Mouse (Mus musculus): Measurements from ENCODE around the gene Safb. TPM values are rescaled to one million over a fixed set of nuclear protein-coding genes. Genes with fewer than 3 reads are reported as not detected.
A peak's percentile ranks its signal among the peaks of the same experiment; 100 is the strongest.

The Safb gene
- polyA plus RNA-seq, 2 experiments: 22.1 to 47.3 TPM

DNA sequence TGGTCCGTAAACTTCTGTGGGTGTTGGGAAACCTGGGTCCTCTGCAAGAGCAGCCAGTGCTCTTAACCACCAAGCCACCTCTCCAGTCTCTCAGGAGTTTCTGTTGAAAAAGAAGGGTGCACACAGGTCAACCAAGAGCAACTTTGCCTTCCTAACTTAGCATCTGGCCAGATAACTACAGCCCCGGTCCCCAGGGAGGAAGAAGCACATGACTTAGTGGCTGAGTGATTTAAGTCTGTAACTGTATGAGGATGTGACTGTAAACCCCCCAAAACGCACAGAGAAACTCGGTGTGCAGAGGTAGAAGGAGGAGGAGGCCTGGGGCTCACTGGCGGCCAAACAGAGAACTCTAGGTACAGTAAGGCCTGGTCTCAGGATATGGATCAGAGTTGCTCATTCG is 49.4 kb downstream of the Safb start:
- Histone ChIP-seq H3K9ac (replicated peaks) (no peak overlapping the region), H3K4me1 (replicated peaks; ENCODE audit: control insufficient read depth in 2 of 2, insufficient read depth in 2 of 2, low read length in 1 of 2) (no peaks in the 10 kb centered on the region), H3K4me3 (ENCODE audit: insufficient read depth in 1 of 2, low read depth in 2 of 2, low read length in 2 of 2) (no peak overlapping the region), H3K9me3 (ENCODE audit: control insufficient read depth, low read length) (no peaks in the 10 kb centered on the region), H3K4me2 (ENCODE audit: low read depth) (no peak overlapping the region), H3K27me3 (ENCODE audit: control insufficient read depth, insufficient read depth, low read length) (no peaks in the 10 kb centered on the region), H3K27ac (no peak overlapping the region), H3K36me3 (replicated peaks; ENCODE audit: control insufficient read depth, insufficient read depth, low read depth) (no peaks in the 10 kb centered on the region)
- WGBS (ENCODE audit: insufficient replicate concordance): 64% methylated on average over 6 of the region's 6 CpGs
- ATAC-seq (ENCODE audit: insufficient read depth): no peak
- no peak for DNase-seq (ENCODE audit: low read depth in 3 of 3, low spot score in 3 of 3)
- TF ChIP-seq EP300 (IDR thresholded peaks at IDR 0.05; ENCODE audit: low read depth) (no peak), CTCF (IDR thresholded peaks at IDR 0.05; ENCODE audit: low read depth) (no peak)

DNA sequence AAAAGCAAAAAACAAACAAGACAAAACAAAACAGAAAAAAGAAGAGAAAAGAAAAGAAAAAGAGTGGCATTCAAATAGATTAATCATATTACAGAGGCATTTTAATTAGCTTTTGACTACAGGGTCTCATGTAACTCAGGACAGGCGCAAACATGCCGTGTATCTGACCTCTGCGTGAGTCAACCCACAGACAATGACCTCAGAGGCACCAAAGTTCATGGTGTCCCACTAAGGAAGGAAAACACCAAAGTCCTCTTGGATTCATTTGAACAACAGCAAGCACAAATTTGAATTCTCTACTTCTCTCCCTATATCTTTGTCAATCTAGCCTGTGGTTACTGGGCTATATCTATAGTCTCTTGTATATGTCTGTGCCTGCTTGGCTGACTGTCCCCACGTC is 58.6 kb downstream of the Safb start:
- no peaks in the 10 kb centered on the region for H3K27me3 ChIP-seq (ENCODE audit: control insufficient read depth, insufficient read depth, low read length)
- WGBS (ENCODE audit: insufficient replicate concordance): 54% methylated on average over 4 of the region's 4 CpGs
- H3K9ac ChIP-seq (replicated peaks): no peak overlapping the region
- no peak overlapping the region for H3K4me3 ChIP-seq (ENCODE audit: insufficient read depth in 1 of 2, low read depth in 2 of 2, low read length in 2 of 2)
- no peaks in the 10 kb centered on the region for H3K9me3 ChIP-seq (ENCODE audit: control insufficient read depth, low read length)
- no peak overlapping the region for H3K27ac ChIP-seq
- no peak for TF ChIP-seq EP300 (IDR thresholded peaks at IDR 0.05; ENCODE audit: low read depth)
- no peak for TF ChIP-seq CTCF (IDR thresholded peaks at IDR 0.05; ENCODE audit: low read depth)
- H3K4me2 ChIP-seq (ENCODE audit: low read depth): no peak overlapping the region
- no peak for DNase-seq (ENCODE audit: low read depth in 3 of 3, low spot score in 3 of 3)
- no peaks in the 10 kb centered on the region for H3K4me1 ChIP-seq (replicated peaks; ENCODE audit: control insufficient read depth in 2 of 2, insufficient read depth in 2 of 2, low read length in 1 of 2)
- no peaks in the 10 kb centered on the region for H3K36me3 ChIP-seq (replicated peaks; ENCODE audit: control insufficient read depth, insufficient read depth, low read depth)
- ATAC-seq (ENCODE audit: insufficient read depth): no peak

DNA sequence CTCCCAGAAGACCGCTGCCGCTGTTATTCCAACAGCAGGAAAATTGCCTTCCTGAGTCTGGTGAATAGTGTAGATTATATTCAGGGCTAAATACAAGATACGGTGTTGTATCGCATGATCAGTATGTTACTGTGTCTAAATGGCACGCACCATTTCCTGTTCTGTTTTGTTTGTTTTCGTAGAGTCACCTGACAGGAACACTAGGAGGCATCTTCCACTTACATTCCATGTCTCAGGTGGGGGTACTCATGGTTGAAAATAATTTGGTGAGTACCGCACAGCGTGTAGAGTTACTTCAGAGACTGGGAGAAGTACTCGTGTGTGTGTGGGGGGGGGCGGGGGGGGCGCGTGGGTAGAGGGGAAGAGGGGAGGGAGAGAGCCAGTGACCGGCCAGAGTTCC is 62.9 kb downstream of the Safb start:
- no peak overlapping the region for H3K27ac ChIP-seq
- no peaks in the 10 kb centered on the region for H3K36me3 ChIP-seq (replicated peaks; ENCODE audit: control insufficient read depth, insufficient read depth, low read depth)
- 40% methylated on average over 13 of the region's 13 CpGs for whole genome bisulfite sequencing (ENCODE audit: insufficient replicate concordance)
- no peak overlapping the region for H3K9ac ChIP-seq (replicated peaks)
- TF ChIP-seq CTCF (IDR thresholded peaks at IDR 0.05; ENCODE audit: low read depth) (no peak), EP300 (IDR thresholded peaks at IDR 0.05; ENCODE audit: low read depth) (no peak)
- no peak overlapping the region for H3K4me3 ChIP-seq (ENCODE audit: insufficient read depth in 1 of 2, low read depth in 2 of 2, low read length in 2 of 2)
- DNase-seq (ENCODE audit: low read depth in 3 of 3, low spot score in 3 of 3) (no peak), ATAC-seq (ENCODE audit: insufficient read depth) (no peak)
- H3K4me1 ChIP-seq (replicated peaks; ENCODE audit: control insufficient read depth in 2 of 2, insufficient read depth in 2 of 2, low read length in 1 of 2): no peaks in the 10 kb centered on the region
- H3K4me2 ChIP-seq (ENCODE audit: low read depth): no peak overlapping the region
- no peaks in the 10 kb centered on the region for H3K9me3 ChIP-seq (ENCODE audit: control insufficient read depth, low read length)
- no peaks in the 10 kb centered on the region for H3K27me3 ChIP-seq (ENCODE audit: control insufficient read depth, insufficient read depth, low read length)

DNA sequence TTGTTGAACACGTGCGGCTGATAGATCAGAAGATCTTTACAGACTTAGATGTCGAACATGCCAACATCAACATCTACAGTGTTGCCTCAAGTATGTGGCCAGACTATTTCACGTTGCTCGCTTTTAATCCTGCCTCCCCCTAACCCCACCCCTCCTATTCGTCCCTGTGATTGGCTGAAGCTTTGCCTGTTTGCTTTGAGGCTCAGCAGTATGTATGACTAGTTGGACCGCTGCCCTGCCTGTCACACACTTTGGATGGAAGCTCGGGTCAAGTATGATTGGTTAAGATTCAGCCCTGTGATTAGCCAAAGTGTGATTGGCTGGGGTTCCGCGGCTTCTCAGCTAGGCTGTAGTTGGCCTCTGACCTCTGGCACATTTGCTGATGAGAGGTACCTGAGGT is 67.2 kb downstream of the Safb start:
- H3K9me3 ChIP-seq (ENCODE audit: control insufficient read depth, low read length): no peaks in the 10 kb centered on the region
- TF ChIP-seq CTCF (IDR thresholded peaks at IDR 0.05; ENCODE audit: low read depth) (no peak), EP300 (IDR thresholded peaks at IDR 0.05; ENCODE audit: low read depth) (no peak)
- H3K4me2 ChIP-seq (ENCODE audit: low read depth): no peak overlapping the region
- no peak overlapping the region for H3K27ac ChIP-seq
- no peaks in the 10 kb centered on the region for H3K27me3 ChIP-seq (ENCODE audit: control insufficient read depth, insufficient read depth, low read length)
- H3K4me1 ChIP-seq (replicated peaks; ENCODE audit: control insufficient read depth in 2 of 2, insufficient read depth in 2 of 2, low read length in 1 of 2): no peaks in the 10 kb centered on the region; a peak in 1 of 4 replicates
- WGBS (ENCODE audit: insufficient replicate concordance): 23% methylated on average over 10 of the region's 10 CpGs
- no peak overlapping the region for H3K4me3 ChIP-seq (ENCODE audit: insufficient read depth in 1 of 2, low read depth in 2 of 2, low read length in 2 of 2)
- DNase-seq (ENCODE audit: low read depth in 3 of 3, low spot score in 3 of 3) (peak in 1 of 3 experiments; percentile 22), ATAC-seq (ENCODE audit: insufficient read depth) (peak; percentile 60)
- no peaks in the 10 kb centered on the region for H3K36me3 ChIP-seq (replicated peaks; ENCODE audit: control insufficient read depth, insufficient read depth, low read depth)
- H3K9ac ChIP-seq (replicated peaks): no peak overlapping the region

DNA sequence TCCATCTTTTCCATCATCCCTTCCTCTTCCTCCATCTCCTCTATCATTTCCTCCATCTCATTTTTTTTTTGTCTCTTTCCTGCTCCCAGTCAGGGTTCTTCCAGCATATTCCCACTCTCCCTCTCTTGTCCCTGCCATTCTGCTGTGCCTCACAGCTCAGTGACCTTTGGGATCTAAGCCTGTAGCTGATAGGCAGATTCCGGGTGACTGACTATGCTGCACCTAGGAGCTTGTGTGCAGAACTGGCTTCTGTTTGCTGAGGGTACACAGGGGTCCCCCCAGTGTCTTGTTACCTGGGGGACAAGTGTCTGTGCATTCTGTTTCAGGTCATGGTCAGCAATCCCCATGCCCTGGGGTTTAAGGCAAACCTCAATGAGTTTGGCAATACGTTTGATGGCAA is 70.1 kb downstream of the Safb start:
- TF ChIP-seq CTCF (IDR thresholded peaks at IDR 0.05; ENCODE audit: low read depth) (no peak), EP300 (IDR thresholded peaks at IDR 0.05; ENCODE audit: low read depth) (no peak)
- ATAC-seq (ENCODE audit: insufficient read depth): no peak
- no peak overlapping the region for H3K4me3 ChIP-seq (ENCODE audit: insufficient read depth in 1 of 2, low read depth in 2 of 2, low read length in 2 of 2)
- no peaks in the 10 kb centered on the region for H3K9me3 ChIP-seq (ENCODE audit: control insufficient read depth, low read length)
- no peak overlapping the region for H3K27ac ChIP-seq
- no peak overlapping the region for H3K4me2 ChIP-seq (ENCODE audit: low read depth)
- H3K9ac ChIP-seq (replicated peaks): no peak overlapping the region
- H3K27me3 ChIP-seq (ENCODE audit: control insufficient read depth, insufficient read depth, low read length): no peaks in the 10 kb centered on the region
- WGBS (ENCODE audit: insufficient replicate concordance): 53% methylated on average over 2 of the region's 2 CpGs
- H3K36me3 ChIP-seq (replicated peaks; ENCODE audit: control insufficient read depth, insufficient read depth, low read depth): no peaks in the 10 kb centered on the region
- H3K4me1 ChIP-seq (replicated peaks; ENCODE audit: control insufficient read depth in 2 of 2, insufficient read depth in 2 of 2, low read length in 1 of 2): no peaks in the 10 kb centered on the region; a peak in 1 of 4 replicates
- DNase-seq (ENCODE audit: low read depth in 3 of 3, low spot score in 3 of 3): no peak

Data from liver, embryonic 14.5 days (tissue).